Mouse (Mus musculus) hindbrain, embryonic 13.5 days (tissue): ENCODE data around the gene Aldh1a3. TPM values are rescaled to one million over a fixed set of nuclear protein-coding genes. Genes with fewer than 3 reads are reported as not detected.

Experiments
- ATAC-seq: fragments of 200-750 bp; cut with Nextera tagmentation; 2 replicates; pipeline ENCODE4 v1.8.0; 2017; ENCODE audit warnings: moderate TSS enrichment; ENCODE audit not compliant: low FRiP score
- H3K27ac ChIP-seq: fragments of 300-500 bp; sonication (generic); 2 replicates; pipeline ENCODE4 v1.5.1; 2015; ENCODE audit warnings: inconsistent platforms, mild to moderate bottlenecking, moderate library complexity
- H3K27me3 ChIP-seq: fragments of 300-500 bp; sonication (generic); 2 replicates; pipeline ENCODE4 v1.6.1; 2015; ENCODE audit warnings: mild to moderate bottlenecking, inconsistent platforms
- H3K36me3 ChIP-seq: fragments of 300-500 bp; sonication (generic); 2 replicates; pipeline ENCODE4 v1.6.1; 2015; ENCODE audit warnings: mild to moderate bottlenecking, inconsistent platforms
- H3K4me1 ChIP-seq: fragments of 300-500 bp; sonication (generic); replicated peaks from 2 replicates; pipeline ENCODE4 v1.6.1; 2015; ENCODE audit warnings: inconsistent platforms
- H3K4me2 ChIP-seq: fragments of 300-500 bp; sonication (generic); 2 replicates; pipeline ENCODE4 v1.6.1; 2015; ENCODE audit warnings: inconsistent platforms, mild to moderate bottlenecking, moderate library complexity
- H3K4me3 ChIP-seq: fragments of 300-500 bp; sonication (generic); 2 replicates; pipeline ENCODE4 v1.5.1; 2015; ENCODE audit warnings: mild to moderate bottlenecking, inconsistent platforms
- H3K9ac ChIP-seq: fragments of 300-500 bp; sonication (generic); 2 replicates; pipeline ENCODE4 v1.6.1; 2015; ENCODE audit warnings: mild to moderate bottlenecking, inconsistent platforms
- H3K9me3 ChIP-seq: fragments of 300-500 bp; sonication (generic); 2 replicates; pipeline ENCODE4 v1.6.1; 2016; ENCODE audit warnings: inconsistent platforms
- WGBS: fragments of 180-500 bp; shearing (Covaris S2); methylation state at CpG from one replicate; pipeline ENCODE4 v1.1.7; 2015; 5-methylcytosine and 5-hydroxymethylcytosine counted together
- polyA plus RNA-seq: library from polyadenylated mRNA; unstranded; fragments of >200 nt; fragmentation: Nextera tagmentation; extraction: Ambion mirVana; gene quantifications from 2 replicates; pipeline ENCODE4 v1.2.1, GENCODE M21; 2015

The Aldh1a3 gene
- polyA plus RNA-seq, 1 experiment from 2014 or later = 2.1 TPM

DNA sequence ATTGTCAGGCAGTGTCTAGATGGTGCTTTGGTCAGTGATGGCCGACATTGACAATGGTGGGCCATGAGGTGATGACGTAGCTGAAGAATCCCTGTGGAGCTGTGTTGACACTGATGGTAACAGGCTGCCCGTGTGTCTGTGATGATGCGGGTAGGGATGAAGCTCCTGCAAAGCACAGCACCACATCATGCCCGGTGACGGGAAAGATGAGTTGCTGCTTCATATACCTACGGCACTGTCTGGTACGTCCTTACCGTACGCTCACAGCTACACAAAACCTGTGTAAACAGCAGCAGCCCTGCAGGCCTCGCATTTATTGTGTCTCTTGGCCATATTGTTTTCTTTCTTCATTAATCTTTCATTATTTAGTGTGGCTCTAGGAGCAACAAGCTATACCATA lies 62.8 kb downstream of the Aldh1a3 start:
- no peak overlapping the region for H3K4me3 ChIP-seq
- ATAC-seq = no peak
- no peak overlapping the region for H3K4me2 ChIP-seq
- no peaks in the 10 kb centered on the region for H3K4me1 ChIP-seq
- H3K27me3 ChIP-seq = no peaks in the 10 kb centered on the region
- H3K36me3 ChIP-seq = no peaks in the 10 kb centered on the region
- H3K9me3 ChIP-seq = peaks cover 6% of the 10 kb centered on the region; the same call in 1 of the 2 replicates
- no peak overlapping the region for H3K27ac ChIP-seq
- WGBS = 93% methylated on average over 11 of the region's 11 CpGs
- no peak overlapping the region for H3K9ac ChIP-seq

DNA sequence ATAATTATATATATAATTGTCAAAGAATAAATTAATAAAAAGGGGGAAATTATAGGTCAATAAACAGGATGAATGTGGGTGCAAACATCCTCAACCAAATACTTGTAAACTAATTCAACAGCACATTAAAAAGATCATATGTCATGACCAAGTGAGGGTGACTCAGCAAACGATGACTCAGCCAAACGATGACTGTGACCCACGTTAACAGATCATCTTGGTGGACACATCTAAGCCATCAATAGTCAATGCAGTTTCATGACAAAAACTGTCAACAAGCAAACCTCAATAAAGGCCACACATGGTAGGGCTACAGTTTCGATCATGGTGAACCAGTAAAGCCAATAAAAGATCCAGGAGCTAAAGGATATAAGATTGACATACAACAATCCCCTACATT lies 68.3 kb downstream of the Aldh1a3 start:
- Histone ChIP-seq H3K4me1 (no peaks in the 10 kb centered on the region), H3K27me3 (no peaks in the 10 kb centered on the region), H3K36me3 (no peaks in the 10 kb centered on the region), H3K4me3 (no peak overlapping the region), H3K9me3 (peaks cover 6% of the 10 kb centered on the region; the same call in 1 of the 2 replicates), H3K4me2 (no peak overlapping the region), H3K27ac (no peak overlapping the region), H3K9ac (no peak overlapping the region)
- 97% methylated on average over 4 of the region's 4 CpGs for WGBS
- no peak for ATAC-seq

DNA sequence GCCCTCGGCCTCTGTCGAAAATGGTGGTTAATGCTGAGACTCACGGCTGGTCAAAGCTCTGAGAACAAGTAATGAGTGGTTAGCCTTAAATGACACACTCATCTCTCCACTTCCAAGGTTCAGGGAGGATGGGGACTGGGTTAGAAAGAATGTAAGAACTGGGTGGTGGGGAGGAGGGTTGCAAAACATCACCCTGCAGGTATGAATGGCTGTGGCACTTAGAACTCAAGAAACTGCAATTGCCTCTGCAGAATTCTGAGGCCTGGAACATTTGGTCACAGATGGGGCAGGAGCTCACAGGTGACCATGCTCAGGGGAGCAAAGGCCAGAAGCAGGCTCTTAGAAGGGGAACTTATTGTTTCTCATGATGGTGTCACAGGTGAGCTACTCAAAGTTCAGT lies 68.9 kb downstream of the Aldh1a3 start:
- Histone ChIP-seq H3K9ac (no peak overlapping the region), H3K4me1 (no peaks in the 10 kb centered on the region), H3K4me3 (no peak overlapping the region), H3K9me3 (peaks cover 6% of the 10 kb centered on the region; the same call in 1 of the 2 replicates), H3K4me2 (no peak overlapping the region), H3K27ac (no peak overlapping the region), H3K36me3 (no peaks in the 10 kb centered on the region), H3K27me3 (no peaks in the 10 kb centered on the region)
- WGBS = 93% methylated on average over 3 of the region's 3 CpGs
- no peak for ATAC-seq

DNA sequence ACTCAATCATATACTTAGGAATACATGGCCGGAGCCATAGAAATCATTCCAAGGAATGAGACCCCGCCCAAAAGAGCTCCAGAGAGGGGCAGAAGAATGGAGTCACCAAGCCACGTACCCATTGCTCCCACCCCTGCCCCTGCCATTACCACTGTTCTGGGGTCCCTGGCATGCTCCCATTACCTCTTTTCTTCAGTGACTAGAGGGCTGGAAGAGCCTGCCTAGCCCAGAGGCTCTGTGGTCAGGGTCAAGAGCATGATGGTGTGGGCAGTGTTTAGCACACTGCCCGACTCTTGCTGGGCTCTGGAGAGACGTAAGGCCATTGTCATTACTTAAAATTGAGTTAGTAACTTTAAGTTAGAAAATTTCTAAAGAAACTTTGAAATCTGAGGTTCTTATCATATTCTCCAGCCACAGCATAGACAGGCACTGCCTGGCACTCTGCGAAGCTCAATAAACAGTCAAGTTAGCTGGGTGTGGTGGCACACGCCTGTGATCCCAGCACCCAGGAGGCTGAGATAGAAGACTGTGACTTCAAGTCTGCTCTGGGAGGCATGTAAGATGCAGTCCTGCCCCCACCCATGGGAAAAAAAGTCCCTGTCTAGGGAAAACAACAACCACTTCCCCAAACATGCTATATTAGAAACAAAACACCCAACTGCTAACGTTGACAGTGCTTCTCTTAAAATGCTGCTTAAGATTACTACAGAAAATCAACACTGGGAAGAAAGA lies 71.4 kb downstream of the Aldh1a3 start:
- Histone ChIP-seq H3K27me3 (no peaks in the 10 kb centered on the region), H3K9ac (no peak overlapping the region), H3K36me3 (no peaks in the 10 kb centered on the region), H3K27ac (no peak overlapping the region), H3K4me1 (no peaks in the 10 kb centered on the region), H3K4me2 (no peak overlapping the region), H3K9me3 (peaks cover 3% of the 10 kb centered on the region; the same call in 1 of the 2 replicates), H3K4me3 (no peak overlapping the region)
- WGBS = 90% methylated on average over 8 of the region's 8 CpGs
- ATAC-seq = no peak

DNA sequence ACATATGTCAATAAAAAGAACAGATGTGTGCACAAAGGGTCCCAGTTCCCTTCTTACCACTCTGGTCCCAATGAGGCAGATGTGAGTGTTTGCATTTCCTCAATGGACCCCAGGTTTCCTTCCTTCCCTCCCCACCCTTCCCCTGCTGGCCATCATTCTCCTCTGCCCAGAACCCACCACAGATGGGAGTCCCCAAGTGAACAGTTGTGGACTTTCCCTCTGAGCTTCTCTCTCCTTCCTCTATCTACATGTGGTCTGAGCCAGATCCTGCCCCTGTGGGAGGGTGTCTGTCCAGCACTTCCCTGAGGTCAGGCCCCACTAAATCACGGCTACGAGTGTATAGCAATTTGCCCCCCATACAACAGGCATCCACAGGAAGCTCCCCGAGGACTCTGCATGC lies 72.4 kb downstream of the Aldh1a3 start:
- no peak overlapping the region for H3K9ac ChIP-seq
- no peak for ATAC-seq
- no peaks in the 10 kb centered on the region for H3K4me1 ChIP-seq
- H3K36me3 ChIP-seq = no peaks in the 10 kb centered on the region
- H3K4me2 ChIP-seq = no peak overlapping the region
- no peak overlapping the region for H3K4me3 ChIP-seq
- H3K9me3 ChIP-seq = no peaks in the 10 kb centered on the region
- 62% methylated on average over 3 of the region's 3 CpGs for WGBS
- H3K27me3 ChIP-seq = no peaks in the 10 kb centered on the region
- H3K27ac ChIP-seq = no peak overlapping the region

DNA sequence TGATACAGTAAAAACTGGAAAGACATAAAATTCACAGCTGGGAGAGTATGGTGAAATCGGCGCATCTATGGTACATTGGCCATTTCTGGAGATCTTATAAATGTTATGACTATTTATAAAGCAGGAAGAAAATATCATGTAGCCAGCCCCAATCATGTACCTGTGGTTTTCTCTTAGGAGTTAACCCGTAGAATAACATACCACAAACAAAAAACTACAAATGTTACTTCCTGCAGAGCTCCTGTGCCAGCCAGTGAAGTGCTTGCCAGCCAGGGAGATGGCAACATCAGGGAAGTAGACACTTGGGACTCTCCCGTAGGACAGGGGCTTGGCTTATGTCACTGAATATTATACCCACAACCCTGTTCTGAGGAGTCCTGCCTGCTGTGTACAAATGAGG lies 76.2 kb downstream of the Aldh1a3 start:
- Histone ChIP-seq H3K4me2 (no peak overlapping the region), H3K36me3 (no peaks in the 10 kb centered on the region), H3K4me3 (no peak overlapping the region), H3K27me3 (no peaks in the 10 kb centered on the region), H3K9ac (no peak overlapping the region), H3K9me3 (no peaks in the 10 kb centered on the region), H3K27ac (no peak overlapping the region), H3K4me1 (peaks cover 11% of the 10 kb centered on the region)
- WGBS = 89% methylated on average over 4 of the region's 4 CpGs
- no peak for ATAC-seq

DNA sequence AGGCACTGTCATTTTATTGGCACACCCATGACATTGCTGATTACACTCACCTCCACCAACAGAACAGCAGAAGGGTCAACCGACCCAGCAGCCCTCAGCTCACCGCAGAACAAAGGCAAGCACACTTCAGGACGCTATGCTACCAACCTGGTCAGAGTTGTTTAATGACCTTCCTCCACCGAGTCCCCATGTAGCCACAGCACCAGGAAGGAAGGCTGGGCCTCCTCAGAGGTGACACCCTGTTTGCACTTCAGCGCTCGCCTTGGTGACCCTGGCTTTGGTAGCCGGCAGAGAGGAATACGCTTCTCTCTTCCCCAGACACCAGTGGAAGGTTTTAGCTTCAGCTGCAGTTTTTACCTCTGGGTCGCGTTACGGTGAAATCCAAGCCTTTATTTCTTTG lies 77.6 kb downstream of the Aldh1a3 start:
- Histone ChIP-seq H3K4me1 (peaks cover 11% of the 10 kb centered on the region), H3K9me3 (no peaks in the 10 kb centered on the region), H3K36me3 (no peaks in the 10 kb centered on the region), H3K4me2 (no peak overlapping the region), H3K9ac (no peak overlapping the region; the same call in 1 of the 2 replicates), H3K27me3 (no peaks in the 10 kb centered on the region), H3K4me3 (no peak overlapping the region), H3K27ac (no peak overlapping the region)
- WGBS = 67% methylated on average over 11 of the region's 11 CpGs
- no peak for ATAC-seq

DNA sequence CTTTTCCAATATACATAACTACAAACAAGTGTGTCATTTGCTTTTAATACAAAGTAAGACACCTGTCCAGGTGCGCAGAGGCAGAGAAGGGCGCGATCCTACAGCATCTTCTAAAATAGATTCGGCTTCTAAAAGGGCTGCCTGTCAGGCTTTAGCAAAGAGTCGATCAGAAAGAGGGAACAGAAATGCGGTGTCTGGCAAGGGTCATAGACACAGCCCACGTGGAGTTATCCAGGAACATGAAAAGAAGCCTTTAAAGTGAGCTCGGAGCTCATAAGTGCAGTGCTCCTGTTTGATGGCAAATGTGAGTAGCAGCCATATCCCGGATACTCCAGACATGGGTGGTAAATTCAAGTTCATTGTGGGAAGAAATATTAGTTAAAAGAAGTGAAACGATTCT lies 78.7 kb downstream of the Aldh1a3 start:
- Histone ChIP-seq H3K36me3 (no peaks in the 10 kb centered on the region), H3K27ac (no peak overlapping the region), H3K9ac (no peak overlapping the region), H3K4me2 (no peak overlapping the region), H3K4me1 (peaks cover 11% of the 10 kb centered on the region), H3K4me3 (no peak overlapping the region), H3K27me3 (no peaks in the 10 kb centered on the region), H3K9me3 (no peaks in the 10 kb centered on the region)
- no peak for ATAC-seq
- WGBS = 89% methylated on average over 10 of the region's 10 CpGs

DNA sequence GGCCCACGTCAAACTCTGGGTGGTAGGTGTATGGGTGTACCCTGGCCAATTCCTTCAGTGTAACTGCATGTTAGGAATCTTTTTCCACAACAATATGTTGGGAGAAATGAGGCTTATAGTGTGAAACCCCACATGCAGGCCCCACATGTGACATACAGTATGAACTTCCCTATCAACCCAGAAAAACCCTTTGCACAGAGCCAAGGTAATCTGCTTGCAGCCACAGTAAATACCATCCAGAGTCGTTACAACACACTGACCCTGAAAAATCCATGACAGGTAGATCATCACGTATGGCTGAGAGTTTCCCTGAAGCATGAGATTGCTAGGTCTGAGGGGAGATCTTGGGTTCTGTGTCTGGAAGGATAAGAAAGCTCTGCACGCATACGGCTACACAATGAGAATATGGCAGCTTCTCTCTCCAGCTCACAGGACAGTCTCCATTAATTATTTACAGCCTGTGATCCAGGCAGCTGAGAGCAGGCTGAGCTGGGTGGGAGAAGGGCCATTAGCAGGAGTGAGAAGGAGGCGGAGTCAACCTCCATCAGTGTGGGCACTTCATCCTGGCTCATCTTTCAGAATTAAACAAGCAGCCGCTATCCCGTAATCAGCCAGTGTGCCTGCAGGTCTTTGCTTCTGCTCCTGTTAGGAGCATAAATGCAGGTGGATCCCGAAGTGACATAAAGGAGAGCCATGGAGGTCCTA lies 80.2 kb downstream of the Aldh1a3 start:
- no peaks in the 10 kb centered on the region for H3K36me3 ChIP-seq
- ATAC-seq = peak; percentile 91
- 43% methylated on average over 9 of the region's 9 CpGs for WGBS
- peak overlapping the region; percentile 78 for H3K27ac ChIP-seq
- peak overlapping the region; percentile 18; the same call in 1 of the 2 replicates for H3K4me2 ChIP-seq
- peaks cover 11% of the 10 kb centered on the region for H3K4me1 ChIP-seq
- peak overlapping the region; percentile 25; the same call in 1 of the 2 replicates for H3K9ac ChIP-seq
- H3K27me3 ChIP-seq = no peaks in the 10 kb centered on the region
- H3K9me3 ChIP-seq = no peaks in the 10 kb centered on the region
- H3K4me3 ChIP-seq = no peak overlapping the region

DNA sequence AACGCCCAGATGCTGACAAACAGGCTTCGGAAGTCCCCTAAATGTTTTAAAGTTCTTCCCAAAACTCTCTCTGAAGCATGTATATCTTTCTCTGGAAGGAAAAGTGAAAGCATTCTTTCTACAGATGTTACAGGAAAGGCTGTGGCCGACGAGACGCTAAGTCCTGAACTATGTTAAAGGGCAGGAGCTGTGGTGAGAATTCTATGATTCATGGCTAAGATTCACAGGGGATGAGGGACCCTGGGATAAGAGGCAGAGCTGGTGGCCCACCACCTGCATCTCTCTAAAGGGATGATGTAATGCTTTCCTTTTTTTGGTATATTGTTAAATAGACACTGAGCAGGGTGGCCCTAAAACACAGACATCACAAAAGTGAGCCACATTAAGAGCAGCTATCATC lies 84.0 kb downstream of the Aldh1a3 start:
- no peak overlapping the region for H3K4me3 ChIP-seq
- 89% methylated on average over 5 of the region's 5 CpGs for WGBS
- H3K9ac ChIP-seq = no peak overlapping the region
- no peaks in the 10 kb centered on the region for H3K36me3 ChIP-seq
- H3K4me2 ChIP-seq = no peak overlapping the region
- H3K4me1 ChIP-seq = peaks cover 11% of the 10 kb centered on the region
- no peaks in the 10 kb centered on the region for H3K27me3 ChIP-seq
- H3K27ac ChIP-seq = no peak overlapping the region
- no peaks in the 10 kb centered on the region for H3K9me3 ChIP-seq
- ATAC-seq = no peak

DNA sequence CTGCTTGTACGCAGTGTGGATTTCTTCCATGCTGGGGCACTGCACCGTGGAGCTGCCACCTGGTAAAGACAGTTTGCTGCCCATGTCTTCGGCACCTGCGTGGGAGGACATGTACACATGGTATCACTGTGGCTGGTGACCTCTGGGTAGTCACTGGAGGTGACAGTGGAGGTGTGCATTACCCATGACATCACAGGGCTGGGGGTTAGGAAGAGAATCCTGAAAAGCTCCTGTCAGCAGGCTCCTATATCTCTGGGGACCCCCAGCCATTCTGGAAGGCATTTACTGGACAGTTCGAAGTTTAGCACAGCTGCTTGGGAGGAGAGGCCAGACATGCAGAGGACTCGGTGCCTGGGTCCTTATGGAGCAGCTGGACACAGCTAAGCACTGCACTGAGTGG lies 84.5 kb downstream of the Aldh1a3 start:
- Histone ChIP-seq H3K4me3 (no peak overlapping the region), H3K27me3 (no peaks in the 10 kb centered on the region), H3K9ac (no peak overlapping the region), H3K9me3 (no peaks in the 10 kb centered on the region), H3K27ac (no peak overlapping the region), H3K36me3 (no peaks in the 10 kb centered on the region), H3K4me2 (no peak overlapping the region), H3K4me1 (peaks cover 10% of the 10 kb centered on the region)
- WGBS = 81% methylated on average over 6 of the region's 6 CpGs
- no peak for ATAC-seq

DNA sequence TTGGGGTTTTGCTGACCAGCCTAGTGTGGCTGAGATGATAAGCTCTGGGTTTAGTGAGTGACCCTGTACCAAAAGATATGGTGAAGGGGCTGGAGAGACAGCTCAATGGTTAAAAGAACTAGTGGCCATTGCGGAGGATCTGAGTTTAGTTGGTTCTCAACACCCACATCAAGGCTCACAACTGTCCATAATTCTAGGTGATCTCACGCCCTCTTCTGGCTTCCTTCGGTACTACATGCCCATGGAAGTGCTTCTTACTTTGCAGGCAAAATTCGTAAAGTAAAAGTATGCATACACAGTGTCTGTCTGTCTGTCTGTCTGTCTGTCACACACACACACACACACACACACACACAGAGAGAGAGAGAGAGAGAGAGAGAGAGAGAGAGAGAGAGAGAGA lies 85.0 kb downstream of the Aldh1a3 start:
- no peaks in the 10 kb centered on the region for H3K36me3 ChIP-seq
- H3K27me3 ChIP-seq = no peaks in the 10 kb centered on the region
- H3K9ac ChIP-seq = no peak overlapping the region
- H3K4me3 ChIP-seq = no peak overlapping the region
- 34% methylated on average over 4 of the region's 4 CpGs for WGBS
- H3K27ac ChIP-seq = no peak overlapping the region
- peaks cover 5% of the 10 kb centered on the region for H3K4me1 ChIP-seq
- ATAC-seq = no peak
- H3K4me2 ChIP-seq = no peak overlapping the region
- no peaks in the 10 kb centered on the region for H3K9me3 ChIP-seq
